In genomic region chr6:54379356-54379755, GRCm38 (mm10) we compare ENCODE assay signal across 25 mouse cellular contexts. TPM values are rescaled to one million over a fixed set of nuclear protein-coding genes. Genes with fewer than 3 reads are reported as not detected.
"Had no signal": no experiment of that assay in that cellular context is flagged by ENCODE, and none has a peak within 500 bp of the region (broad histone marks: within the 10 kb centered on the region; RNA-seq: fewer than 3 reads in every experiment).

No protein-coding gene starts in this region.

- DNase-seq: gastrocnemius, postnatal 14 days; gastrocnemius, postnatal 36 days; heart, adult 18-20 months; heart, postnatal 10 days; heart, postnatal 36 days; kidney, adult 11 months; kidney, adult 2 months; kidney, adult 9 months; kidney, postnatal 14 days; kidney, postnatal 36 days; layer of hippocampus, adult 9-11 months; layer of hippocampus, postnatal 36 days; left cerebral cortex, postnatal 4 days had no signal

- H3K4me2 ChIP-seq: heart, embryonic 11.5 days; hindbrain, embryonic 13.5 days; hindbrain, embryonic 15.5 days; intestine, embryonic 15.5 days; kidney, embryonic 15.5 days; limb, embryonic 13.5 days; limb, embryonic 15.5 days; liver, embryonic 12.5 days had no signal

- ATAC-seq: hindbrain, postnatal 0 days; intestine, embryonic 15.5 days; liver, embryonic 12.5 days had no signal

- H3K27me3 ChIP-seq: hindbrain, embryonic 13.5 days; hindbrain, embryonic 15.5 days; intestine, embryonic 15.5 days; kidney, embryonic 15.5 days; limb, embryonic 13.5 days; limb, embryonic 15.5 days had no signal

- H3K9me3 ChIP-seq: hindbrain, embryonic 13.5 days; hindbrain, embryonic 15.5 days; intestine, embryonic 15.5 days; kidney, embryonic 15.5 days; limb, embryonic 13.5 days; limb, embryonic 15.5 days; liver, embryonic 12.5 days had no signal

- H3K4me1 ChIP-seq: liver, embryonic 12.5 days had no signal

- H3K36me3 ChIP-seq: hindbrain, embryonic 13.5 days; hindbrain, embryonic 15.5 days; intestine, embryonic 15.5 days; kidney, embryonic 15.5 days; limb, embryonic 13.5 days; limb, embryonic 15.5 days; liver, embryonic 12.5 days had no signal

- H3K4me3 ChIP-seq: hindbrain, embryonic 13.5 days; hindbrain, embryonic 15.5 days; intestine, embryonic 15.5 days; kidney, embryonic 15.5 days; limb, embryonic 13.5 days; limb, embryonic 15.5 days; liver, embryonic 12.5 days had no signal

- H3K27ac ChIP-seq: hindbrain, embryonic 13.5 days; hindbrain, embryonic 15.5 days; hindbrain, postnatal 0 days; intestine, embryonic 15.5 days; kidney, embryonic 15.5 days; kidney, postnatal 0 days; limb, embryonic 13.5 days; limb, embryonic 15.5 days; liver, embryonic 12.5 days; liver, embryonic 14.5 days had no signal

- H3K9ac ChIP-seq: hindbrain, embryonic 13.5 days; hindbrain, embryonic 15.5 days; intestine, embryonic 15.5 days; kidney, embryonic 15.5 days; limb, embryonic 13.5 days; limb, embryonic 15.5 days; liver, embryonic 12.5 days; liver, embryonic 14.5 days had no signal

RNA-seq across cellular contexts. Expression of gene Wipf3, which starts 50.0 kb away (rescaled TPM):
- total RNA-seq: hematopoietic stem cell, adult 5-6 weeks had no signal
